Mouse (Mus musculus): ENCODE data around the gene Pitpnc1. TPM values are rescaled to one million over a fixed set of nuclear protein-coding genes. Genes with fewer than 3 reads are reported as not detected.

The Pitpnc1 gene
- total RNA-seq, 2 experiments from 2014 or later = 61.1 to 64.3 TPM

GRCm38 (mm10) chr11:107317653-107318281, 152.7 kb downstream of the Pitpnc1 start:
- intact Hi-C loops (cut with DNase I) = no loop called here
- DNase-seq (ENCODE audit: low spot score in 2 of 2) = no peak

GRCm38 (mm10) chr11:107315475-107315874, 155.0 kb downstream of the Pitpnc1 start:
- intact Hi-C loops (cut with DNase I) = no loop called here
- DNase-seq (ENCODE audit: low spot score in 2 of 2) = no peak

GRCm38 (mm10) chr11:107310338-107311121, 160.0 kb downstream of the Pitpnc1 start:
- intact Hi-C loops (cut with DNase I) = no loop called here
- DNase-seq (ENCODE audit: low spot score in 2 of 2) = peak; percentile 48 to 75

- no peak for DNase-seq (ENCODE audit: low spot score in 2 of 2)
- intact Hi-C loops (cut with DNase I) = no loop called here
Observed at GRCm38 (mm10) chr11:107306170-107306569, 164.3 kb downstream of the Pitpnc1 start.

- intact Hi-C loops (cut with DNase I) = no loop called here
- DNase-seq (ENCODE audit: low spot score in 2 of 2) = no peak
Observed at GRCm38 (mm10) chr11:107302141-107302540, 168.4 kb downstream of the Pitpnc1 start.

GRCm38 (mm10) chr11:107300235-107300634, 170.3 kb downstream of the Pitpnc1 start:
- no peak for DNase-seq (ENCODE audit: low spot score in 2 of 2)
- intact Hi-C loops (cut with DNase I) = no loop called here

GRCm38 (mm10) chr11:107299511-107300120, 170.9 kb downstream of the Pitpnc1 start:
- DNase-seq (ENCODE audit: low spot score in 2 of 2) = no peak
- intact Hi-C loops (cut with DNase I) = no loop called here

GRCm38 (mm10) chr11:107296176-107296575, 174.3 kb downstream of the Pitpnc1 start:
- DNase-seq (ENCODE audit: low spot score in 2 of 2) = no peak
- intact Hi-C loops (cut with DNase I) = no loop called here

GRCm38 (mm10) chr11:107292036-107292435, 178.5 kb downstream of the Pitpnc1 start:
- no peak for DNase-seq (ENCODE audit: low spot score in 2 of 2)
- intact Hi-C loops (cut with DNase I) = no loop called here

- intact Hi-C loops (cut with DNase I) = no loop called here
- DNase-seq (ENCODE audit: low spot score in 2 of 2) = no peak
Observed at GRCm38 (mm10) chr11:107288186-107288563, 182.3 kb downstream of the Pitpnc1 start.

- DNase-seq (ENCODE audit: low spot score in 2 of 2) = no peak
- intact Hi-C loops (cut with DNase I) = no loop called here
Observed at GRCm38 (mm10) chr11:107287215-107288185, 183.0 kb downstream of the Pitpnc1 start.

- no peak for DNase-seq (ENCODE audit: low spot score in 2 of 2)
- intact Hi-C loops (cut with DNase I) = no loop called here
Observed at GRCm38 (mm10) chr11:107285731-107286130, 184.8 kb downstream of the Pitpnc1 start.

- intact Hi-C loops (cut with DNase I) = no loop called here
- no peak for DNase-seq (ENCODE audit: low spot score in 2 of 2)
Observed at GRCm38 (mm10) chr11:107283632-107284031, 186.9 kb downstream of the Pitpnc1 start.

GRCm38 (mm10) chr11:107282481-107282880, 188.0 kb downstream of the Pitpnc1 start:
- peak; percentile 47 to 59 for DNase-seq (ENCODE audit: low spot score in 2 of 2)
- intact Hi-C loops (cut with DNase I) = no loop called here

GRCm38 (mm10) chr11:107279258-107279657, 191.2 kb downstream of the Pitpnc1 start:
- no peak for DNase-seq (ENCODE audit: low spot score in 2 of 2)
- intact Hi-C loops (cut with DNase I) = no loop called here

GRCm38 (mm10) chr11:107276898-107277297, 193.6 kb downstream of the Pitpnc1 start:
- intact Hi-C loops (cut with DNase I) = no loop called here
- DNase-seq (ENCODE audit: low spot score in 2 of 2) = no peak

- no peak for DNase-seq (ENCODE audit: low spot score in 2 of 2)
Observed at GRCm38 (mm10) chr11:107276337-107276736, 194.2 kb downstream of the Pitpnc1 start.

GRCm38 (mm10) chr11:107275902-107276301, 194.6 kb downstream of the Pitpnc1 start:
- intact Hi-C loops (cut with DNase I) = loop anchor here (2.0 kb wide), 1 partner anchor 193 kb away; no protein-coding TSS in a partner anchor
- peak in 1 of 2 experiments; percentile 54 for DNase-seq (ENCODE audit: low spot score in 2 of 2)

More at GRCm38 (mm10) chr11:107276337-107276736, 194.2 kb downstream of the Pitpnc1 start:
- intact Hi-C loops (cut with DNase I) = no loop called here

- no peak for DNase-seq (ENCODE audit: low spot score in 2 of 2)
- intact Hi-C loops (cut with DNase I) = loop anchor here (2.0 kb wide), 1 partner anchor 195 kb away; no protein-coding TSS in a partner anchor
Observed at GRCm38 (mm10) chr11:107274206-107274605, 196.3 kb downstream of the Pitpnc1 start.

Data from left cerebral cortex, postnatal 14 days (tissue).